Mouse (Mus musculus) embryo, embryonic 10 days (tissue): ENCODE measurements around the gene Cnot10.

Source experiments
- DNase-seq: peaks from one replicate; pipeline ENCODE4 v3.0.0-alpha.2; 2015; ENCODE audit warnings: low spot score

The Cnot10 gene

DNA sequence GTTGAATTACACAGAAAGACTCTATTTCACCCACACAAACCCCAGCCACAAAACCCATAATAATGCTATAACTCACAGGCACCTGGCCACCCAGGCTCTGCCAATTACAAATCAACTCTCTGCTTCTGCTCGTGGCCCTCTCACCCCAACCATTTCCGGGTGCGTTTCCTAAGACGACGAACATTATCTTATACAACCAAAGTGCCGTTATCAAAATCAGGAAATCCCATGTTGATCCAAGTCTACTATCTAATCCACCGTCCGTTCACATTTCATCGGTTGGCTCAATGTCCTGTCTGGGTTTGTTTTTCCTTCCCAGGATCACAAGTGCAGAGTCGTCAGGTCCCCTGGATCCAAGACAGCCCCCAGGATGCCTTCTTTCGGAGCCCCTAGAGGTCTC lies 61.3 kb downstream of the Cnot10 start:
- DNase-seq, result no peak

DNA sequence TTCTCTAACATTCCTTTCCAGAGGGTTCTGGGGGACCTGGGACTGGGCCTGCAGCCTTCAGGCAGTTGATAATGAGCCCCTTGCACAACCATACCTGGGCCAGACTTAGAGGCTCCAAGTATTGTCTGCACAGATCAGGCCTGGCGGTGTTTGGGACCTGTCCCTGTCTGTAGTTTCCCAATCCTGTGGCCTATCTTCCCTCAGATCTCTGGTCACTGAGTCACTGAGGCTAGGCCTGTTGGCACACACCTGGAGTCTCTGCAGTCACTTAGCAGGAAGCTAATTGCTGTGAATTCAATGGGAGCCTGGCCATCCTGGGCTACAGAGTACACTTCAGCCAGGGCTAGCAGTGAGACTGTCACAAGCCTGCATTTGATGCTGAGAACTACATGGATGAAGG lies 64.0 kb downstream of the Cnot10 start:
- DNase-seq, result no peak

DNA sequence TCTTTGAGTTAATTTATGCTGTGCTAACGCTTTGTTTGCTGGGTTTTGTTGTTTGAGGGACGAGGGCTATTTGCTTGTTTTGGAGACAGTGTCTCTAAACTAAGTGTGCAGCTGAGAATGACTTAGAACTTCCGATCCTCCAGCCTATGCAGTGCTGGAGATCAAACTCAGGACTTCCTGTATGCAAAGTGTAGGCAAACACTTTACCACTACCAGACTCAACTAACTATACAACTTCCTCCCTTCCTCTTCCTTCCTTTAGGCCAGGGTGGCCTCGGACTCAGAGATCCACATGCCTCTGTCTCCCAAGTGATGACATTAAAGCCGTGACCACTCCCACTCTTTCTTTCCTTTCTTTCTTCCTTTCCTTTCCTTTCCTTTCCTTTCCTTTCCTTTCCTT lies 66.5 kb downstream of the Cnot10 start:
- DNase-seq, result no peak

DNA sequence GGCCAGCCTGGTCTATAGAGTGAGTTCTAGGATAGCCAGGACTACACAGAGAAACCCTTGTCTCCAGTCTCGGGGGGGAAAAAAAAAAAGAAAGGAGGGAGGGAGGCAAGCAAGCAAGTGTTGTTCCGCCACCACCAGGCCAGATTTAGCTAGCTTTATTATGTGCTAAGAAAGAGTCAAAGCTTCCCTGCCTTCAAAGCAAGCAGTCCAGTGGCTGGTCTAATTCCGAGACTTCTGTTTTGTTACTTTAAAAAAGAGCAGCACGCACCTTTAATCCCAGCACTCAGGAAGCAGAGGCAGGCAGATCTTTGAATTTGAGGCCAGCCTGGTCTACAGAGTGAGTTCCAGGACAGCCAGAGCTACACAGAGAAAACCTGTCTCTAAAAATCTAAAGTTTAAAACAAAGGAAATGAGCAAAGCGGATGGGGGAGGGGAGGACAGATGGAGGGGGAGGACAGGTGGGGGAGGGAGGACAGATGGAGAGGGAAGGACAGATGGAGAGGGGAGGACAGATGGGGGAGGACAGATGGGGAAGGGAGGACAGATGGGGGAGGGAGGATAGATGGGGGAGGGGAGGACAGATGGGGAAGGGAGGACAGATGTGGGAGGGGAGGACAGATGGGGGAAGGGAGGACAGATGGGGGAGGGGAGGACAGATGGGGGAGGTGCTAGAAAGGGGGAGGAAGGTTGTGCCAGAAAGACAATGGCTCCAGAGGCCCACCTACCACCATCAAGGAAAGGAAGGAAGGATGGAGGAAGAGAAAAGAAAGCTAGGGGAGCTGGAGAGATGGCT lies 71.1 kb downstream of the Cnot10 start:
- no peak for DNase-seq

DNA sequence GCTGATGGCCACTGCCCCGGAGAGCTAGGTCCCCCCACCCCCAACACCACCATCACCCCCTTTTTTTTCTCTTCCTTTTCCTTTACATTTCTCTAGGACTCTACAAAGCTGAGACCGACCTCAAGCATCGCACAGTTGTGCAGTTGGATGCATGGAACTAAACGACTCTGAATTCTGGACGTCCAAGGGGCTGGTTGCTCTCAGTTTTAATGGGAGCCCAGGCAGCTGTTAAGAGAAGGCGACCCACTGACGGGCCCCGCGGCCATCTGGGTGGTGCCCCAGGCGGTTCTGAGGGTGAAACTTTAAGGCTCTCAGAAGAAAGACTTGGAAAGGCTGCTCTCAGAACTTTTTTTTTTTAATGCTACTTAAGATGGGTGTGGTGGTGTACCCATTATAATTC lies 75.3 kb downstream of the Cnot10 start:
- no peak for DNase-seq

DNA sequence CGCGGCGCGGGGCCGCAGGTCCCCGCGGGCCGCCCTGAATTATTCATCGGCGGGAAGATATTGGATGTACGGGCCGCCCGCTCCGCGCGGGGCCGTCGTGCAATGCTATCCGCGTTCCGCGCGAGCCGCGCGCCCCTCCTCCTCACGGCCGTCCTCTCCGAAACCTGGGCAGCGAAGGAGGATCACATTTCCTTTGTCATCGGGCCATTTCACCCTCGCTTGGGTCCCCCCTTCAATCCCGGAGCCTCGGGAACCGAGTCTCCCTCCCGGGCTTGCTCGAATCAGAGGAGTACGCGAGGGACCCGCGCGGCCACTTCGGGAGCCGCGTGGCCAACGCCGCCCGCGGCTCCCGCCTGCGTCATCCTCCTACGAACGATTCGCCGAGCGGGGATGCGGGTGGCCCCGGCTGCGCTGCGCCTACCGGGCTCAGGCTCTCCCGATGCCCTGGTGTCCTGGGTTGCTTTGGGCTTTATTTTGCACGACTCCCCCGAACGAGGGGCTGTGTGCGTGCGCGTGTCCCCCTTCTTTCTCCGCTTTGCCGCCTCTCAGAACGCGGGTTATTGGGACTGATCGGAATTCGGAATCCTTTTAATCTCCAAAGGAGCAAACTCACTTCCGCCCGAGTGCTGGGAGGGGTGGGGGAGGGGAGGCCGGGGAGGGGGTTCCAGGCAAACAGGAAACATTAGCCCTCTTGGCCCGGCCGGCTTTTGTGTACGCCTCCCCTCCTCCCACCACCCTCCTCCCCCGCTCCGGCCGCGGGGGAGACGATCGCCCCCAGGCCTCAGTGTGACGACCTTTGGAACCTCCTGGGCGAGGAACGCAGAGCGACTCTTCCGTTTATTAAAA lies 76.0 kb downstream of the Cnot10 start, which contains the start of gene Trim71:
Gene Trim71 (minus strand): TSS at position 609 of the 846 bp plus-strand sequence.
- peak; percentile 89 for DNase-seq

DNA sequence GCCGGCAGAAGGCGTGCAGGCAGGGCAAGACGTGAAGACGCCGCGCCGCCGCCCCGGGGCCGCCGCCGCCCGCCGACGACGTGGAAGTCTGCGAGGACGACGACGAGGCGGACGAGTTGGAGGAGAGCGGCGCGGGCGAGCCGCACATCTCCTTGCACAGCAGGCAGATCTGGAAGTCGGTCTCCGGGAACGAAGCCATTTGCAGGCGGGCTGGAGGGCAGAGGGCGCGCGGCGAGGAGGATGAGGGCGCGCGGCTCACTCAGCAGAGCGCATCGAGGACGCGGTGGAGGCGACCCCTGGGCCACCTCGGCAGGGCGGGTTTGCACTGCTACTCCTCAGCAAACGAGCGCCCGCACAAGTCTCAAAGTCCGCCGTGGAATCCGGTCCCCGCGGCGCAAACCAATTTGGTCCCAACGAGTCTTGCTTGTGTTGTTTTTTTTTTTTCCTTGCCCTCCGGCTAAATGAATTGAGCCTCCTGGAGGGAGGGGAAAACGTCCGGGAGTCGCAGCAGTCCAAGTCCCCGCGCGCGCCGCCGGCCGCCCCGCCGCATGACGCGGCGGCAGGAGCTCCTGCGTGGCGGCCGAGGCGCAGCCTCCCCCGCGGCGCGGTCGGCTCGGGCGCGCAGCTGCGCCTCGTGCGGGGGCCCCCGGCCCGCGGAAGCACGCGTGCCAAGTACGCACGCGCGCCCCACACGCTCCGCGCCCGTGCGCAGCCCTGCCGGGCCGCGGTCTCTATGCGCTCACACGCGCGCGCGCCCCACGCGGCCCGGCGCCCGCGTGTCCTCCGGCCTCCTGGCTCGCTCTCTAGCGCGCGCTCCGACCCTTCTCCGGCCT lies 76.8 kb downstream of the Cnot10 start:
- peak; percentile 58 for DNase-seq

DNA sequence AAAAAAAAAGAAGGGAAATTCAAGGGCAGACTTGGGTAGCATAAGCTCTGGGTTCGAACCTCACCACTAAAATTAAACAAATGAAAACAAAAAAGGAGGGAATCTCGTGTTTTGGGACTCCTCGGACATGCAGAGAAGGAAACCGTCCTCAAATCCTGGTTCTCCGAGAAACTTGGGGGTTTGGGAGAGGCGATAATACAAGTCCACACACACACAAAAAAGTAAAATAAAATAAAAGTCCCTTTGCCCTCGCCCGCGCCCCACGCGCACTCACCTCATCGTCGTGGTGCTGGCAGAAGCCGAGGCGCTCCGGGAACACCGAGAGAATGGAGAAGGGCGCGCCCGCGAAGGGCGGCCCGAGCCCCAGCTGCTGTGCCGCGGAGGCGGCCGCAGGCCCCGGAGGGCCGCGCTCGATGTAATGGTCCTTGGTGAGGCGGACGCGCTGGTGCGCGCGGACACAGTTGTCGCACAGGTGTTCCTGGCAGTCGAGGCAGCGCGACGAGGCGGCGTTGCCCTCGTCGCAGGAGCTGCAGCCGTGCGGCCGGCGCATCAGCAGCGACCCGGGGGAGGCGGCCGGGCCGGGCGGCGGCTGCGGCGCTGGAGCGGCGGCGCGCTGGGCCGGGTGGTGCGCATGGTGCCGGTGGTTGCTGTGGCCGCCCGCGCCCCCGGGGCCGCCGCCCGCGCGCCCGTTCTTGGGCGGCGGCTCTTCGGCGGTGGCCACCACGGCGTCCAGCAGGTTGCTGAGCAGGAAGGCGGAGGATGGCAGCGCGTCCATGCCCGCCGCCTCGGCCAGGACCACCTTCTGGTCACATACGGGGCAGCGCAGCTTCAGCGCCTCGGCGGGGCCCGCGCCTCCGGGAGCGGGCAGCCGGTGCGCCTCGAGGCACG lies 77.7 kb downstream of the Cnot10 start:
- DNase-seq, result peak; percentile 33

DNA sequence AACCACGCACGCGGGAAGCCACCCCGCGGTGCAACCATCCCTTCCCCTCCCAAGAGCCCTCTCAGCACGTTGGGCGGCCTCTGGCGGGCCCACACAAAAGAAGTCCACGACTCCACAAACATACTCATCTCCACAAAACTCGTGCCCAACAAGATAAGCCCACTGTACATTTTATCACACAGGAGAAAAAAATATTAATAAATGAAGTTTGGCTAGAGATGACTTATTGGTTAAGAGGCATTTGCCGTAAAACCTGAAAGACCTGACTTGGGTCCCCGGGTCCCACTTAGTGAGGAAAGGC lies 78.4 kb downstream of the Cnot10 start:
- peak; percentile 61 for DNase-seq

DNA sequence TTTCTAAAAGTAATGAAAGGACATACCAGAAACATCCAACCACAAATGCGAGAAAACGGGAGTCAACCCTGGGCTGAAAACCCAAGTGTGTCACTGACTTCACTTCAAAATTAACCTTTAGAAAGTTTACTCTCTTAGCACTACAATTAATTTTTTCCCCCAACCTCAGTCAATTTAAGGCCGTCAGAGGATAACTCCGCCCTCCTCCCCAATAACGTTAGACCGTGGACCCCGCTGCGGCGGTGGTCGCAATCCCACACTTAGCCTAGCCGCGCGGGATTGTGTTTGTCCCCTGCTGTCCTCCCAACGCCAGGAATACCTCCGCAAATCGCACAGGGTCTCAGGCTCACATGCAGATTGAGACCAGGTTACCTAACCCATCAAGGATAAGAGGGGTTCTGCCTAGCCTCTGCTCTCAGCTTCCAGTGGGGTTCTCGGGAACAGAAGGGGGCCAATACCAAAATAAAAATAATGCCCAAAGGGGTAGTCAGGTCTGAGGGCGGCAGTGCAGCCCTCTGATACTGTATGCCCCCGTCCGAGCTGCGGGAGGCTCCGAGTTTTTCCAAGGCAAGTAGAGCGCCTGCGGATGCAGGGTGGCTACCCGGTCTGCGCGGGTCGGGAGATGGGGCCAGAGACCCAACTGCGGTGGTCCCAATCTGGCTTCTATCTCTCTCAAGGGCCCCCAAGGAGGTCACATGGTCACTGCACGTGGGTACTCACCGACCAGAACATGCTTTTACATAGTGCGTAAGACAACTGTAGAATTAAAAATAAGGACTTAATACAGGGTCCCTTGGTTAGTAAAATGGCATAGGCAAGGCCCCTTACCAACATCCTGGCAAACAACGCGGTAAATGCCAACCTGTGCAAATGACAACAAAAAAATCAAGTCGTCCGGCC lies 79.0 kb downstream of the Cnot10 start:
- peak; percentile 62 for DNase-seq

DNA sequence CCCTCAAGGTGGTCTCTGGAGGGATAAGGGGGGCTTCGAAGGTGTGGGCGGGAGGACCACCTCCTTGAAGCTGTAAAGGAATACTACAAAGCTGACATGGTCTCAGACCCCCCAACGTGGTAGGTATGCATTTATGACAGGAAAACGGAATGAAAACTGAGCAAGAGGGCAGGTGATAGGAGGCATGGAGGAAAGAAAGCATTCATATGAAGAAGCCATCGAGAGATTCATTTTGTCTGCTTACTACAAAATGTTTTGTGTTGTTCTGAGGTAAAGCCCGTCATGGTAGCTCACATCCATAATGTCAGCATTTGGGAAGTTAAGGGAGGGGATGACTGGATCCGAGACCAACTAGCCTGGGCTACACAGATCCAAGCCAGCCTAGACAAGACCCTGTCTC lies 79.8 kb downstream of the Cnot10 start:
- DNase-seq, result no peak

DNA sequence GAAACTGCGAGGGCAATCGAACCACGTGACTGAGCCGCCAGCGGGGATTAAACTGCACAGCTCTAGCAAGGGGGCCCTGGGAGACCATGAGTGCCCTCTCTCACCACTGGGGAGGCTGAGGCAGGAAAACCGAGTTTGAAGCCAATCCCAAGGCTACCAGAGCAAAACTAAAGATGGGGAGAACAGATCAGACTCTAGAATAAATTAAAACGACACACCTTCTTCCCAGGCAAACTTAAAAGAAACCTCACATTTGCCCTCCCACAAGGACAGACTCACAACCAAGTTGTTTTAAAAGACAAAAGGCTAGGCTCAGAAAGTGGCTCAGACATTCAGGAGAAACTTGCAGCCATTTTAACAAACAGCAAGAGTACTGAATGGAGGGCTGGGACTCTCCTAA lies 82.9 kb downstream of the Cnot10 start:
- DNase-seq, result no peak

DNA sequence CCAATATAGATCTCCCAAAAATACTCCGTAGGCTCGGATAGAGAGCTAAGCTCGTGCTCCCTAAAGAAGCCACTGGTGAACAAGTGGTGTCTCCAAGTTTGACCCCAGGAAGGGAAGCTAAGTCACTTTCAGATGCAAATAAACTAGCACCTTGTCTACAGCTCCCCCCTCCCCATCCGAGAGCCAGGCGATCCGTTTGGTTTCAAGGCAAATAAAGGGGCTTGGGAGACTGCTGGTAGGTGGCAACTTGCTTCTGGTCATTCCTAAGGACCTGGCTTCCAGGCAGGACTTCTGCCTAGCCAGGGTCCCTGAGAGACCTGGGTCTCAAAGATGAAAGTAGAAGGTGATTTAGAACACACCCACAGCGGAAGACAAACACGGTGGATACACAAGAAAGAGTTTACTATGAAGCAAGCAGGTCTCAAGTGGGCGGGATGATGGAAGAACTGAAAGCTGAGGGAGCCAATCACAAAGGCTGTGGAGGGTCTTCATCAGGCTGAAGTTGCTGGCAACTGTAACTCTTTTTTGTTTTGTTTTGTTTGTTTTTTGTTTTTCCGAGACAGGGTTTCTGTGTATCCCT lies 83.6 kb downstream of the Cnot10 start:
- DNase-seq, result no peak

DNA sequence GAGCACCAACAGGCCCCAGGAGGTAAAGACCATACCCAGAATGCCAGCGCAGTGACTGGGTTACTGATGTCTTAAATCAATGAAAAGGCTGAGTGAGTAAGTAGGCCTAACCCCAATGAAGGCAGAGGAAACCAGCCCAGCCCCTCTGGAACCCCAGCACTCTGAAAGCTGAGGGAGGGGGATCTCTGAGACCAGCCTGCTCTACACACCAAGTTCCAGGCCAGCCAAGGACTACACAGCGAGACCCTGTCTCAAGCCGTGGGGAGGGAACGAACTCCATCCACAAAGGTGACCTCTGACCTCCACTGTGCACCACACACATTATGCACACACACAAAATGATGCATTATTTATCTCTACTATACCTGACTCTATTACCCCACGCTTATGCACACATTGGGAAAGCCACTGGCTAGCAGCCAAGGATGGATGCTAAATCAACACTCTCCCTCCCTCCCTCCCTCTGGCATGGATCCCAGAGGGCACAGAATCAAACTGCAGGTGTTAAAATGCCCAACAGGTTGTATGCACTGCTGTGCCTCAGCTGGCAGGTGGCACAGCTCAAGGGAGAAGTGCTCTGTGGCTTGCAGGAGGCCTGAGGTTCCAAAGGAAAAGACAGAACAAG lies 85.5 kb downstream of the Cnot10 start:
- no peak for DNase-seq

DNA sequence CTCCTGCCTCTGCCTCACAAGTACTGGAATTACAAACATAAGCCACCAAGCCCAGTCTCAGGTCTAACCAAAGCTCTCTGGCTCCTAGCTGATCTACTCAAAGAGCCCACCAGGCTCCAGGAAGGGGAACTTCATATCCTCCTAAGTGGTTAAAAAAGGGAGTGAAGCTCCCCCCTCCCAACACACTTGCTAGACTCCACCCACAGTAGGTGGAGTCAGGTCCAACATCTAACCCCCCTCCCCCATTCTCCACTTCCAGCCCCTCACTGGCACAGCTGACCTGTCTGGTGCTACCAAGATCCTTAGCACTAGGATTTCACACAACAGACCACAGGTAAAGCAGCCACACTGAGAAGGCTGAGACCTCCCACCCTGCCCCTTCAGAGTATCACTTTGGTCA lies 86.2 kb downstream of the Cnot10 start:
- no peak for DNase-seq

DNA sequence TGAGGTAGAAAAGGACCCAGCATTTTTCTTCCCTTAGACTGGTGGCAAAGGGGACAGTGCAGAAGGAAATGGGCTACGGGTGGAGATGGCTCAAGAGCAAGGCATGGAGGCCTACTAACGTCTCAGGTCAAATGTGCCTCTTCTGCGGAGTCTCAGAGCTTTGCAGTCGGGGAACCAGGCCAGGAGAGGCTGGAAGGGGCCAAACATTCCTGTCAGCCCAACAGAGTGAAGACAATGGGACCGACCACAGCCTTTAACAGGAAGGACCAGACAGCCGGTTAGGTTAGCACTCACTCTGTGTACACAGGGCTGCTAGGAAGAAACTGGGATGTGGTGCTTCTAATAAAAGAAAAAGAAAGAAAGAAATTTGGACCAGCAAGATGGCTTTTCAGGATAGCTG lies 90.0 kb downstream of the Cnot10 start:
- DNase-seq, result no peak

DNA sequence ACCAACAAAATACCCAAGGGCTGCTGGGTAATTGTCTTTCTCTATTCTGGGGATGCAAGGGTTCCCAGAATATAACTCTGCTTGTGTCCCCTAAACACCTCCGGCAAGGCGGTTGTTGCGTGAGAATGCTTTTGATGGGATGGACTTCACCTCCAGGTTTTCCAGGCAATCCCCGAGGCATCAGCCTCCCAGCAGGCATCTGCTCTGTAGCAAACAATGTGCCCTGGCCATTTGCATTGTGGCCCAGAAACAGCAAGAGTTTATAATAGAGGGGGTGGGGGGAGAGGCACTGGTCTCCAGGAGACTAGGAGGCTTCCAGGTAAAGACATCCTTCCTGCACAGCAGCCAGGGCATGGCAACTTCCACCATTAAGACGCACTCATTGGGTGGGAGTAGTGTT lies 90.9 kb downstream of the Cnot10 start:
- peak; percentile 78 for DNase-seq

DNA sequence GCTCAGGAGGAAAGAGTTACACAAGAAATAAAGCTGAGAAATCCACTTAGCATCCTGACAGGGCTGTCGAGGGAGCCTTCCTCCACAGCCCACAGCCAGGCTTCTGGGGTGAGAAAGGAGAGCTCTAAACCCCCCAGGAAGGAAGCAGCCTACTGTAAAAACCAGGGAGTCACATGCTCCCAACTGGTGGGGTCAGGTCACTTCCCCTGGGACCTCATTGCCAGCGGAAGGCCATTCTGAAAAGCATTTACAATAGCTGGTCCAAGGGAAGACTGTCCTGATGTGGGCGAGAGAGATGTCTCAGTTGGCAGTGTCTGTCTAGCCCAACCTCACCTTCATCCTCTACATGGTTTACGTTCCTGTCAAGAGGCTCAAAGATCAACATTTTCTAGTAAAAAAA lies 91.5 kb downstream of the Cnot10 start:
- DNase-seq, result no peak

DNA sequence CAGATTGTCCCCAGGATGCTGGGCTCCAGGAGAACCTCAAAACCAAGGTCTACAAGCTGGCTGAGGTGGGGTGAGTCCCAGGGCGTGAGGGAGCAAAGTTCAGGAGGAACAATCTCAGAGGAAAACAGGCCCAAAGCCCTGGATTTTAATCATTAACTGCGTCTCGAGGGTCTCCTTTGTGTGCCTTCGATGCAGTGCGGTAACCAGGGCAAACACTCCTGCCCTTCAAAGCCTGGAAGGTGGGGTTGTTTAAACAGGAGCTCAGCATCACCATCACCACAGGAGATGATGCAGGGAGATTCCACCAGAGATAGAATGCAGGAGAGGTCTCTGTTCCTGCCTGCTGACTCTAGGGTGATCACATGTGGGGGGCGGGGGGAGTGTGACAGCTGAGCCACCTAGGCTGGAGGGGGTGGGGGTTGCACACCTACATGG lies 92.3 kb downstream of the Cnot10 start:
- no peak for DNase-seq

DNA sequence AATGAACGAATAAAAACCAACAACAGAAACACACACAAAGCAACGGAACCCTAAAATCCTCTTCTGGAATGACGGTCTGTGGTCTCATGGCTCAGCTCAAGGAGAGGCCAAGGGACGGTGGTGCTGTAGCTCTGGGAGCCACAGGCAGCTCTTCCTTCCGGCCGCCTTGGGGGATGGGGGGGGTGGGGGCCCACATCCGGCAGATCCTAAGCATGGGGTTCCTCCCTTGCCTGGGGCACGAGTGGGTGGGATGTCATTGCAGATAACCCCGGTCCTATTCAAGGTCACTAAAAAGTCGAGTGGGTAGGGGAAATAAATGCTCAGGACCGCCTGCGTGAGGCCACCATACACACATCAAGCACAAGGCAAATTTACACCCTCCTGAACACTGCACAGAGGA lies 93.2 kb downstream of the Cnot10 start:
- no peak for DNase-seq
